Mouse (Mus musculus): Measurements from ENCODE around the gene Olah.

DNA sequence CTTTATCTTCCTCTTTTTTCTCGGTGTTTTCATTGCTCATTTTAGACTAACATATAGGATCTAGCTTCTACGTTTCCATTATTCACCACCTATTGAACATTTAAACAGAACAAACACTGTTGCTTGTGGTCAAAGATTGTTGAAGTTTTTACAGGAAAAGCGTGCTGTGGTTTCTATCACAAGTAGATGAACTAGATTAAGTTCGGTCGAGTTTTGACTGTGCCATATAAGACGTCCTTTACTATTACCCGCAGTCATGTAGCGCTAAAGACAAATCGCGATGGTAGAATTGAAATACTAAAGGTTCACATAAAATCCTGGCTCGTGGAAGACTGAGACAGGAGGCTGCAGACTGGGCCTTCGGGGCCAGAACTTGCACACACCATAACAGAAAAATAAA, 63.2 kb downstream of the Olah start:
- TF ChIP-seq CTCF (IDR thresholded peaks at IDR 0.05; ENCODE audit: control insufficient read depth, insufficient read depth, insufficient replicate concordance, low read depth, low read length) (no peak), POLR2A (IDR thresholded peaks at IDR 0.05; ENCODE audit: control insufficient read depth, low read depth, low read length) (no peak)

All from testis, adult 2 months (tissue).